Mouse (Mus musculus): Measurements from ENCODE around the gene Osbpl9.

Osbpl9 gene

DNA sequence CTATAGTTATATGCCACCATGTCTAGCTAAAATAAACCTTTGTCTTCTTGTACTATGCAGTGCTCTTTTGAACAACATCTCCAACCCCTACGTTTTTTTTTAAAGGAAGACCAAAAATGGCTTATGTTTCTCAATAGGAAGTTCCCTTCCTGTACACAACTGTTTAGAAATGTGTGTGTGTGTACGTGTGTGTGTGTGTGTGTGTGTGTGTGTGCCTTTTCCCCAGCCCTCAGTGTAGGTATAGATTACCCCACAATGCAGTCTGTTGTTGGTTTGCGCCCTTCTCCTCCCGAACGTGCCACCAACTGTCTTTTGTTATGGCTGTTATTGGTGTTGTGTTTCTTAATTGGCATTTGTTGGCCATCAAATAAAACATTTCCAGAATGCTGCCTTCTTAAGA, 5.5 kb upstream of the Osbpl9 start:
- no peak for DNase-seq (ENCODE audit: low spot score)

DNA sequence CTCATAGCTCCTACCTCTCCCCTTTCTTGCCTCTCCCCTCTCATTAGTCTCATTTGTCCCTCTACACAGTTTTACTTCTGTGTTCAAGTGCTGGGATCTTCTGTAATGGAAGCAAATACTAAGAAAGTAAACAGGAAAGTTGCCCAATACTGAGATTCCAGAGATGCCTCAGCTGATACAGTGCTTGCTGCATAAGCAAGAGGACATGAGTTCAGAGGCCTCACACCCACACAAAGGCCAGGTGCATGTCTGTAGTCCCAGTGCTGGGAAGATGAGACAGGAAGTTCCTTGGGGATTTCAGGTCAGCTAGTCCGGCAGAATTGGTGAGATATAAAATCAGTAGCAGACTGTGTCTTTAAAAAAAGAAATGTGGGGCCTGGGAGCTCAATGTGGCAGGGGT, 2.3 kb upstream of the Osbpl9 start:
- DNase-seq (ENCODE audit: low spot score), result peak; percentile 42

DNA sequence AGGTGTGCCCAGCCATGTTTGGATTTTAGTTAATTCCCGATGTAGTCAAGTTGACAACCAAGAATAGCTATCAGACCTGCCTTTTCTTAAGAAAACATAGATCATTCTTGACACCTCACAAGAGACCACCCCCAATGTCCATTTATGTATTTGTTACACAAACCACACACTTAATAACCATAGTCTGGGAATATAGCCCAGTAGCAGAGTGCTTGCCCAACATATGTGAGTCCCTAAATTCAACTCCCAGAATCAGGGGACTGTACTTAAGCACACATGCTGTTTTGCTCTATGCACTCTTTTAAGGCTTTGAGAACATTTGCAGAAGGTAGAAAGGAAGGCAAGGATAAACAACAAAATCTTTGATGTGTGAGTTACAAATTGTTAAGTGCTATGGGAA, 1.9 kb upstream of the Osbpl9 start:
- no peak for DNase-seq (ENCODE audit: low spot score)

DNA sequence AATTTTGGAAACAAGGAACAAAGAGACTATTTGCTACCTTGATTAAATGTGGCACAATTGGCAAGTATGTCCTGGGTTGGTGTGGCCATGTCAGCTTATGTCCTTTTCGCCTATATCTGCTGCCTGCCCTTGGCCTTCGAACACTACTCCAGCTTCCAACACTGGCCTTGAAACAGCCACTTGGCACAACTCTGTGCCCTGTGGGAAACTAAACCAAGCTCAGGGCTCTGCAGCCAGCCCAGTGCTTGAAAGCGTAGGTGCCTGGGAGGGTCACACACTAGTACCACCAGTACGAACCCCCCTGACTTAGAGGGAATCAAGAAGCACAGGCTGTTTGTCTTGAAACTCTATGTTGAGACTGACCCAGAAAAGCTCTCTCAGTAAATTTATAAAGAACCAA, 3.0 kb downstream of the Osbpl9 start:
- DNase-seq (ENCODE audit: low spot score), result no peak

DNA sequence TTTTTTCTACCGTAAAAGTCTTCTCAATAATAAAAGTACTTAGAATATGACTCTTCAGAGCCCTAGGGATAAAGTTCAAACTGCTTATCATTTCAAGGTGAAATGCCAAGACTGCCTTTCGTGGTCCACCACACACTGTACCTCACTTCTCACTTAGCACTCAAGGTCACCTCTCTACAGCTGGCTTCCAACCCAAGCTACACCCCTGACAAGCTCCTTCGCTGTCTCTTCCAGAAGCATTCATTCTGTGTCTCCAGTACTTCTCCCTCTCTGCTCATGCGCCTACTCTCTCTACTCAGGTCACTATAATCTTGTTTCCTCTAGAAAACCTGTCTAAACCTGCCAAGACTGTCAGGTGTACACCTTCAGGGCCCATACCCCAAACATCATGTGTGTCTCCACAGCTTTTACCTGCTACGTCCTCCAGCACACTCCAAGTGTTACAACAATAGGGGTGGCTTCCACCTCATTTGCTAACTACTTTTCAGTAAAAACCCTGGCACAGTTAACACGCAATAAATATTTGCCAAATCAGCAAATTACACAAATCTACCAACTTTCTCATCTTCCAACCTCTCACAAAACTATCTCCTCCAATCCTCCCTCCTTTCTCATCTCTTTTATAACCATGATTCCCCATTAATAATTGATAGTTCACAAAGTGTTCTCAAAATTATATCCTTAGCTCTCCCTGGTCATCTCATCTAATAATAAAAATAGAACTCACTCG, 6.0 kb downstream of the Osbpl9 start:
- DNase-seq (ENCODE audit: low spot score), result no peak

DNA sequence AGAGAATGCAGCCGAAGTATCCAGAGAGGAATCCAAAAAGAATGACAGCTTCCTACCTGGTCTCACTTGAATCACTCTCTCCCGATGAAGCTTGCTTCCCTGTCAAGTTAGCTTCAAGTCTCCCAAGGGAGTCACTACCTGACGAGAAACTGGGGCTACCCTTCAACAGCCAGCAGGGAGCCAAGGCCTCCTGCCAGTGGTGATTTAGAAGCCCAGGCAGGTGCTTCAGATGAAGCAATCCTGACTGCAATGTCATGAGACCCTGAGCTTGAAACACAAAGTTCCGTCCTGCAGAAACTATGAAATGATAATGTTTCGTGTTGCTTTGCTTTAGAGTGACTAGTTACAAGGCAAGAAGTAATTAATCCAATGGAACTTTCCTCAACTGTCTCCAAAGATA, 8.2 kb downstream of the Osbpl9 start:
- no peak for DNase-seq (ENCODE audit: low spot score)

DNA sequence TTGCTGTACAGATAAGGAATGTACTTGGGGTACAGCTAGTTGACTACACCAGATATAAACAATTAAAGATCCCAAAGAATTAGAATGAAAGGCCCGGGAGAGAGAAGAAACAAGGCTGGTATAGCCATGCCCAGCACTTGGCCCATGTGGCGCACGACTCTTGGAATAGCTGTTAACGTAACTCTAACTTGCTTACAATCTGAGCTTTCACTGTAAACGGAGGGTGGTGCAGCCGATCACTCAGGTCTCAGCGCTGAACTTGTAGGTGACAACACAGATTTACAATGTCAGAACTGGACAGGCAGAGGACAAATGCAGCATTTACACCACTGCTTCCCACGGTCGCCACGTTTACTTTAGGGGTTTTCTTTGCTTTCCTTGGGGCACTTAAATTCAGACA, 10.5 kb downstream of the Osbpl9 start:
- no peak for DNase-seq (ENCODE audit: low spot score)

DNA sequence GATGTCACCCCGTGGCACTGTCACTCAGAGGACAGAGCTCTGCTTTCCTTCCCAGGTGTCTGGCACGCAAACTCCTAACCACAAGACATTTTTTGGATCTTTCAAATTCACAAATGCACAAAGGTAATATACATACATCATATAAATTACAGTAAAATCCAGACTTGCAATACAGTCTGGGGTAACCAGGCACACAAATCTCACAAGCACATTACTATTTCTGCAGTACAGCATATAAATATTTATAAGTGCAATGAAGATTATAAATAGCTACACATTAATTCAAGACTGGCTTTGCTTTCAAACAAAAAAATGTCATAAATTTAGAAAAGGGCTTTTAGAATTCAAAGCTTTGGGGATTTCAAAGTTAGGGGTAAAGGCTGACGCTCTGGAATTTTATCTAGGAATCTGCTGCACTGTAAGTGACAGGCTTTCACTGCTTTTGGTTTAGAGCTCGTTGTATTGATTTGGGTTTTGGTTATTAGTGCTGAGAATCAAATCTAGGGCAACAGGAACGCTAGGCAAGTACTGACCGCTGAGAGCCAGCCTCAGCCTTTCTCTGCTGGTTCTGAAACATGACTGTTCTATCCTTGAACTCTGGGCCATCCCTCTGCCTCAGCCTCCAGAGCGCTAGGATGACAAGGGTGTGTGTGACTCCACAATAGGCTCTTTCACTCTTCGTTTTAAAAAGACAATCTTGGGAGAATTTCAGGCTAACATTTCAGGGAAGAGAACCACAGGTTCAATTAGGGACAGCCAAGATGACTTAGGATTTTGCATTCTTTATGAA, 16.3 kb downstream of the Osbpl9 start:
- DNase-seq (ENCODE audit: low spot score), result no peak

DNA sequence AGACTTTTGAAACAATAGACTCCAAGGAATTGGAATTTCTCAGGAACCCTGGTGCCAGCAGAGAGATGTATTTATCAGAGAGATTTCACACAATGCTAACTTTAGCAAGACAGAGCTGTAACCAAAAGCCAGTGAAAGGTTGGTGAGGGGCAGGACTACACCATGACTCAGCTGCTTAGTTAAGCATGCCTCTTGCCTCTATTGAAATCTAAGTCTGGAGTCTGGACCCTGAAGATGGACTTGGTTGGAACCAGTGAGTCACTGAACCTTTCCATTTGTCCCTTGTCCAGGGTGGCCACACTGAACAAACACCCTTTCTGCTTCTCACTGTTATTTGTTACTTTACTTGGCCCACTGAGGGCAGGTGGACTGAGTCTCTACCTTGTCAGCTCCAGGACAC, 26.4 kb downstream of the Osbpl9 start:
- DNase-seq (ENCODE audit: low spot score), result no peak

DNA sequence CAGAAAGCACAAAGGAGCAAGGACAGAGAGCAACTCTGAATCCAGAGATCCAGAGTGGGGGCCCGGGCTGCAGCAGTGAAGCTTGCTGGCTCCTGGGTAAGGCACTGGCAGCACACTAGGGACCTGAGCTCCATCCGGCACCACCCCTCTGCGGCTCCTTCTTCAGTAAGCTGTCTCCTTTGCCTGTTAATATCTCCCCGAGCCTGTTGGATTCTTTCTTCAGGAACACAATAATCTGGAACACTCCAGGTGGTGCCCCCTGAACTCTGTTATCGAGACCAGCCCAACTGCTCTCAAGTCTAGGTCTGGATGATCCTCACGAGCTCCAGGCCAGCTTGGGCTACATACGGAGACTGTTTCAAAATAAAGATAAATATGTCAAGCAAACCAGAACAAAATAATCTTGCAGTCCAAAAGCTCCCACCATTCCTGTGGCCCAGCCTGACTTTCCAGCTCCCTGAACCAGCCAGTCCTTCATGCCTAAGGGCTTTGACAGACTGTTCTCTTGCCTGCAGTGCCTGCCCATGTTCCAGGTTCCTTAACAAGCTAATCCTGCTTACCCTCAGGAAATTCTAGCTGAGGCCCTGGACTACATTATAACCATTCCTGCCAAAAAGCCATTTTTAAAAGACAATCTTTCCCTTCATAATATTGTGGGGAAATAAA, 28.2 kb downstream of the Osbpl9 start:
- peak; percentile 39 for DNase-seq (ENCODE audit: low spot score)

DNA sequence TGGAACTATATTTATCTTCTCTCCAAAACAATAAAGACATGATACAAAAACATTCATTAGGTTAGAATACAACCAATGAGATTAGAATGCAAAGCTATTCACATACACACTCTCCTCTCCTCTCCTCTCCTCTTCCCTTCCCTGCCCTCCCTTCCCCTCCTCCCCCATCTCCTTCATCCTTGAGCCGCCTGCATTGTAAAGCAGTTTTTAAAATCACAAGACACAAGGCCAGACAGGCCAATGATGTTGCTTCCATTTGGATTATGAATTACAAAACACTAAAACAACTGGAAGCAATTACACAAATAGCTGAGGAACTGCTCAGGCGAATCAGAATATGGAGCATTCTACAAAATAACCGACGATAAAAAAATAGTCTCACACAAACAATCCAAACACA, 28.7 kb downstream of the Osbpl9 start:
- no peak for DNase-seq (ENCODE audit: low spot score)

DNA sequence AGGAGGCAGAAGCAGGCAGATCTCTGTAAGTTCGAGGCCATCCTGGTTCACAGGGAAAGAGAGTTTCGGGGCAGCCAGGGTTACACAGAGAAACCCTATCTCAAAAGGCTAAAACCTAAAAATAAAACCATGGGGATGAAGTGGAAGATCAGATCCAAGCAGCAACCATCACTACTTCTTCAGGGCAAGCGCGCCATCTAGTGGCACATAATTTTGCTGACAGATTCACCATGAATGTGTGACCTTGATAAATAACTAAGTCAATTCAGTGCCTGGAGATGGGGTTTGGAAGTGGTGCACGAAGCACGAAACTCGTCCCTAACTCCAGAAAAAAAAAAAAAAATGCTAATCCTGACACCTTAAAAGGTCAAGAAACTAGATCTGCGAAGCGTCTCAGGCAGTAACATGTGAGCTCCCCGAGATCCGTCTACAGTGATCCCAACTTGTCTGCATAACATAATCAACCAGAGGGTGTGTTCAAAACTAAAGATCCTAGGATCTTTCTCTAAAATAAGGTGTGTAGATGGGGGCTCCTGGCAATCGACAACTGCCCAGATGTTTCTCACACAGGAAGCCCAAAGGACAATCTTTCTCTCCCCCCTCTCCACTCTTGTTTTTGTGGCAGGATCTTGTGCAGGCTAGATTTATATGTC, 36.4 kb downstream of the Osbpl9 start:
- peak; percentile 85 for DNase-seq (ENCODE audit: low spot score)

DNA sequence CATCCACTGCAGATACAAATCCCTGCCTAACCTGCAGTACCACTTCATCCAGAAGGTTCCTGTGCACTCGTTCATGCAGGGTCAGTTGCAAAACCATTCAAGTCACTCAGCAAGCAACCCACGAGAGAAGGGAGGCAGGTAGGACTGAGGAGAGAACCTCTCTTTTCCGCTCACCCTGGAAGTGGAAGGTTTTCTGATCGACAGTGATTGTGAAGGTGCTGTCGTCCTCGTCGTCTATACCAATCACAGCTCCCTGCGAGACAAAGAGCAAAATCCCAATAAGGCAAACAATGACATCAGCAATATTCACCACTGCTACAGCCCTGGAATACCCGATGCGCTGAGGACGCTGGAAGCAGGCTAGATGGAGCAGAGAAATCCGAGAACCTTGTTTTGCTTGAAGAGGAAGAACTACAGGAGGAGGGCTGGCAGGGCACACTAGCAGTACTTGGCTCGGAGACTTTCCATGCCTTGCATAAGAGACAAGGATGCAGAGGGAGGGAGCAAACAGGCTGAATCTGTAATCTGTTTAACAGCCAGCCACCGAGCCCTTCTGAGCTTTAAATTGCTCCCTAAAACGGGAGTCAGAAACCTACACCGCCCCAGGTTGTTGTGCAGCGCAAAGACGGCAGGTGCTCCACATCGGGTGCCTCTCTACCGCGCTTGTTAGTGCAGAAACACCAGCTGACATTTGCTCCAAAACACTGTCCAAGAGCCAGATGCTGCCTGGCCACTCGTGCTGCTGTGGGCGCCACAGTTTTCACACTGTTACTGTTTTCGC, 45.4 kb downstream of the Osbpl9 start:
- peak; percentile 43 for DNase-seq (ENCODE audit: low spot score)

DNA sequence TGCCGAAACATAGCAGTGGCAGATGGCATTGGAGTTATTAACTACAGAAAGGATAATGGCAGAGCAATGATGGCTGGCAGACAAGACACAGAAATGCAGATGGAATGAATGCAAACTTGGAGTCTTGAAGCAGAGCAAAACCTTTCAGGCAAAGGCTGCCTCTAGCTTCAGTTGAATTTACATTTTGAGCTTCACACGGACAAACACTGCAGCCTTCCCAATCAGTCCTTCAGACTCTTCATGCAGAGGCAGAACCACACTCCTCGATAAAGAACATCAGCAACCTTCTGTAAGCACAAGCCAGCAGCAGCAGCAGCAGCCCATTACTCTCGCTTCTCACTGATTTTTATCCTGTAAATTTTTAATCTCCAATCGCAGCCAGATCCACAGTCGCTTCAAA, 46.0 kb downstream of the Osbpl9 start:
- no peak for DNase-seq (ENCODE audit: low spot score)

DNA sequence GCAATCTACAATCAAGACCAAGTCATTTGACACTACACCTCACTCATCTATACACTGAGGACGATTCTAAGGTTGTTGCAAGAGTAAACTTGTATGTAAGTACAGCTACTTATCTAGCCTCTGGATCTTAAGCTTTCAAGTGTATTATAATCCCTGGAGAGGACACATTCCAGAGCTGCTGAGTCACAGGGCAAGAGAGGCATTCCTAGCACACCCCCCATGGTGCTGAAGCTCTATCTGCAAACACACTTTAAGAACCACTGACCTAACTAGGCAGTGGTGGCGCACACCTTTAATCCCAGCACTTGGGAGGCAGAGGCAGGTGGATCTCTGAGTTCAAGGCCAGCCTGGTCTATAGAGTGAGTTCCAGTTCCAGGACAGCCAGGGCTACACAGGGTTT, 51.9 kb downstream of the Osbpl9 start:
- DNase-seq (ENCODE audit: low spot score), result no peak

DNA sequence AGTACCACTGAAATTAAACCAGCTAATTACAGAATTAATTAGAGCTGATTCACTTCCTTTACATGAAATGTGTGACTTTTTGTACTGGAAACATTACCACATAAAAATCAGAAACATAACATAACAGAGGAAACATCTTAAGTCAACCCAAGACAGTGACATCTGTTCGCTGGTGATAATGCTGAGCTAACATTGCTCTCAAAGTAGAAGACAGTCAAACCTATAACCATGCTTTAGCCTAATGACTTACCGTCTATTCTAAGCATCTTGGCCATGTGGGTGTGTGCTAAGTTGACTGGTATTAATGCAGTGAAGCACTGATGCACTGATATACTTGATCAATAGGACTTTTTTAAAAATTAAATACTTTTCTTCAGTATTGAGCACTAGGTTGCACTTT, 52.7 kb downstream of the Osbpl9 start:
- DNase-seq (ENCODE audit: low spot score), result no peak

DNA sequence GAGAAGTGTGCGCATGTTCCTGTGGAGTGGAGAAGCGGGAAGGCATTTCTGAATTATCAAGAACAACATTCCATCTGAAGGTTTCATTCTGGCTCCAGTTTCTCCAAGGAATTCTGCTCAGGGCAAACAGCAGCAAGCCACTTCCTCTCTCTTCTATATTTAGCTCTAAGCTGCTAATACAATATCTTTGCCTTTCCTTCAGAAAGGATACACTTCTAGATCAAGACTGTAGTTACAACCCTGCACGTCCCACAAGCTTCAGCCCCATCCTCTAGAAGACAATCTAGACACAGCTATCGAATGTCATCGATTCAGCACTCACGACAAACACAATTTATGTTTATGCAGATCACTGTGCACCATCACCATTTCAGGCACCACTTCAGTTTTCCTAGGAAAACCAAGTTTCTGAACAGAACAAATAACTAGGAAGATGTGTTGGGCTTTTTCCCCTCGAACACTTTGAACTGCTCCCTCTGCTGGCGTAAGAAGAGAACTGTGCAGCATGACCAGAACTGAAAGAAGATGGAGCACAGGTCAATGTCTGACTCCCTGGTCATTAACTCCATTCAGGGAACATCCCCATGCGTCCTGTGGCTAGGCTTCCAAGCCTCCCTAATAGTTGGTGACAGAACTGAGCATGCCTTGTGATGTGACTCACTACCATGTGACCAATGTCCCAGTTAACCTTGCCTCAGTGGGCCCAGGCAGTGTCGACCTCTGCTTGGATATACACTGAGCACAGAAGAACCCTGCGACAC, 54.6 kb downstream of the Osbpl9 start:
- peak; percentile 53 for DNase-seq (ENCODE audit: low spot score)

DNA sequence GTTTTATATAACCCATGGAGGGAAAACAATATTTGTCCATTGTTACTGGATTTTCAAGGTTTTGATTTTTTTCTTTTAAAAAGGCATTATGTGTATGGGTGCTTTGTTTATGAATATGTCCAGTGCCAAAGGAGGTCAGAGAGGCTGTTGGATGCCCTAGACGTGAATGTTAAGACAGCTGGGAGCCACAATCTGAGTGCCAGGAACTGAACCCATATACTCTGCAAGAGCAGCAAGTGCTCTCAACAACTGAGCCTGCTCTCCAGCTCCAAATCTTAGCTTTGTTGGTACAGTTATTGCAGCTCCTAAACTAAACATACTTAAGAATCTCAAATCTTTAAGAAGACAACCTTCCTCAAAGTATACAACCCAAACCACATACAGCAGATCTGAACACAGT, 59.0 kb downstream of the Osbpl9 start:
- no peak for DNase-seq (ENCODE audit: low spot score)

DNA sequence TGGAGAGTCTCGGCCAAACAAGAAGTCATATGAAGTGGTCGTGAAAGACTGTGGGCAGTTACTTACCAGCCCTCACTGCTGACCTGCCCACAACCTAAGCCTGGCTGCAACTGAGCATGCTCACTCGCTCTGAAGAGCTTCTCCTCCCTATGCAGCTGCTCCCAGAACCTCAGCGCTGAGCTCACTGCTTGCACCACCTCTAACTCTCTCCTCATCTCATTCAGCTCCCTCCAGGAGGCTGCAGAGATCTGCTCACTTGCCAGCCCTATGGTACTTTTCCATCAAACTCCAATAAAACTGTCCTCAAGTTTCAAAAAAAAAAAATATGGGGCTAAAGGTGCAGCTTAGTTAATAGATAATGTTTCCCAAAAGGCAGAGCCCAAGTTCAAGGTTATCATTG, 63.5 kb downstream of the Osbpl9 start:
- no peak for DNase-seq (ENCODE audit: low spot score)

DNA sequence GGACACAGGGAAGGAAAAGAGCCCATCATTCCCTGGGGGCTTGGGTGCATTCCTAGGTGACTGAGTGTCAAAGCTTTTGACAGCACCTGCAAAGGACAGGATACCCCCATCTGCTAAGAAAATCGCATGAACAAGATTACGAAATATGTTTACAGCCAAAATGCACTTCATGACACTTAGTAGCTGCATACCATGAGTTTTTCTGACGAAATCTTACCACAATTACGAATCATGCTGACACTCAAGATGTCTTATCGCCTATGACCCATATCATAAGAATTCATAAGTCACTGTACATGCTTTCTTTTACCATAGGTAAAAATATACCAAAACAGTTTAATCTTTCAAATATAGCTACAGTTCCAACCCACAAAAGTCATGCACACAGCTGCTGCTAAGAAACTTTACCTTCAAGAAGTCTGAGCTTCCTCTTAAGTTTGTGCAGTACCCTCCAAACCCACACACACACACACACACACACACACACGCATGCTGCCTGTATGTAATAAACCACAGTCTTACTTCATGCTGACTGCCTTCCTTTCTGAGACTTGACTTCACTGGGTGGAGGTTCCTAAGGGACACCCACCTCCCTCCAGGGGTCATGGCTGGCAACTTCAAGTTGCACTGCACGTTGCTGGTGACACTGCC, 65.5 kb downstream of the Osbpl9 start:
- no peak for DNase-seq (ENCODE audit: low spot score)

DNA sequence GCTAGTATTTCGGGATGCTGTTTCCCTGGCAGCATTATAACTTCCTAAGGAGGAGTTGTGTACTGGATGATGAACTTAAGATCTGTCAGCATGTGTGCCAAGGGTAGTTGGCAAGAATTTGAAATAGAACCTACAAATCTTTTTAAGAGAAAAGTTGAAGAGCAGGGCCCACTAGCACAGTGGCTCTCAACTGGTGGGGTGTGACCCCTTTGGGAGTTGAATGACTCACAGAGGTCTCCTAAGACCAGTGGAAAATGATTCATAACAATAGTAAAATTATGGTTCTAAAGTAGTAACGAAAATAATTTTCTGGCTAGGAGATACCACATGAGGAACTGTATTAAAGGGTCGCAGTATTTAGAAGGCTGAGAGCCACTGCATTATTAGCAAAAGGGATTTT, 67.1 kb downstream of the Osbpl9 start:
- DNase-seq (ENCODE audit: low spot score), result no peak

Measured in urinary bladder, postnatal 14 days (tissue).